Mouse (Mus musculus): ENCODE results near the gene Ttc23. TPM values are rescaled to one million over a fixed set of nuclear protein-coding genes. Genes with fewer than 3 reads are reported as not detected.
A peak's percentile ranks its signal among the peaks of the same experiment; 100 is the strongest.

The Ttc23 gene
- total RNA-seq (2017) = 1.8 and 2.0 TPM in 2 replicates

DNA sequence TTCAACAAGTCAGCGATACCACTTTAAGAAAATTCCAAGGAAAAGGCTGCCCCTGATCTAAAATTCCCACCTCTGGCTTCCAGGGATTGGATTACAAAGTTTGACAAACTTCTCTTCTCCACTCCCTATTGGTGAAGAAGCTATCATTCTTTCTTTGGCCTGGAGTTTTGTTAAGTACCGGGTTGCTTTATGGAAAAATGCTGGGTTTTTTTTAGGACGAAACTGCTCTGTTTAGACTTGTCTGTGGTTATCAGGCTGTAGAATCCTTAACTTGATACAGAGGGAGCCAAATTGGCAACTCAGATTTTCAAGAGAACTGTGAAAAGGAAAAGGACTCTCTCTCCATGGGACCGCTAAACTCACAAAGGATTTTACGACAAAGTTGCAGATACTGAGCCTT lies at the start of gene Ttc23:
Gene Ttc23 (plus strand): TSS at position 134 of the 400 bp plus-strand sequence.
- ATAC-seq (replicated peaks; ENCODE audit: low read depth, poor library complexity, severe bottlenecking) = no peak

DNA sequence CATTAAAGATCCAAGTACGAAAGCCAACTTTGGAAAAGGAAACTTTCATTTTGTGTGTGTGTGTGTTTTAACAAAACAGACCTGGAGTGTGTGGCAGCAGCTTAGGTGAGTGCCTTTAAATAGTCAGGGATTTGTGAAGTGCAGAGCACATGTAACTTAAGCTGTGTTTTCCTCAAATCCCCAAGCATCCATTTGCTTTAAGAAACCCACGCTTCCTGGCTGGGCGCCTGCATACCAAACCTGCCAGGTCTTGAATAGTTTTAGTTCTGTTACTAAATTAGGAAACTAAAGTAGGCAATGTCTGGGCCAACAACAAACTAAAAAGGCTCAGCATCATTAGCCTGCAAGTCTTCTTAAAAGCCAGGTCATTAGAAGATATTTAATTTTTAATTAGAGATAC lies 49.2 kb upstream of the Ttc23 start:
- no peak for ATAC-seq (replicated peaks; ENCODE audit: low read depth, poor library complexity, severe bottlenecking)

DNA sequence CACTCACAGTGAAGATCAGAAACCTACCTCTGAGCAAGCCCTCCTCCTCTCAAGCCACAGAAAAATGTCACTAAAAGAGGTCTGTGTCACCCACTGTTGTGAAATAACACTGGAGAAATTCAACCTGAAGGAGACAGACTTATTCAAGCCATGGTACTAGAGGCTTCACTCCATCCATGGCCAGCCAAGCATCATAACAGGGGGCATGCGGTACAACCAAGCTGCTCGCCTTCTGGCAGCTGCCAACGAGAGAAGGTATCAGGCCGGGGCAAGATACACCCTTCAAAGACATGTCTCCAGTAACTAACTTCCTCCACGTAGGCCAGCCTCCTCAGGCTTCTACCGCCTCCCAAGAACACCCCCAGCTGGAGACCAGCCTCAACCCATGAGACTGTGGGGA lies 42.1 kb upstream of the Ttc23 start:
- no peak for ATAC-seq (replicated peaks; ENCODE audit: low read depth, poor library complexity, severe bottlenecking)

DNA sequence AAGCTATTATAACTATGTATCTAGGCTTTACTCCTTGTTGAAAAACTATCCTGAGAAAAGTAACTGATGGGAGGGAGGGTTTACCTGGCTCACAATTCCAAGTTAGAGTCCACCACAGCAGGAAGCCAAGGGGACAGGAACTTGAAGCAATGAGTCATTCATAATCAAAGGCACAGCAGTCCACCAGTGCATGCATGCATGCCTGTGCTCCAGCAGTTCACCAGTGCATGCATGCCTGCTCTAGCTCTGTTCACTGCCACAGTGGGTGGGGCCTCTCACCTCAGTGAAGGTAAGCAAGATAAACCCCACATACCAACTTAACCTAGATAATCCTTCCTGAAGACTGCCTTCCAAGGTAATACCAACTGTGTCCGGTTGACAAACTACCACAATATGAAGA lies 41.0 kb upstream of the Ttc23 start:
- ATAC-seq (replicated peaks; ENCODE audit: low read depth, poor library complexity, severe bottlenecking) = no peak

DNA sequence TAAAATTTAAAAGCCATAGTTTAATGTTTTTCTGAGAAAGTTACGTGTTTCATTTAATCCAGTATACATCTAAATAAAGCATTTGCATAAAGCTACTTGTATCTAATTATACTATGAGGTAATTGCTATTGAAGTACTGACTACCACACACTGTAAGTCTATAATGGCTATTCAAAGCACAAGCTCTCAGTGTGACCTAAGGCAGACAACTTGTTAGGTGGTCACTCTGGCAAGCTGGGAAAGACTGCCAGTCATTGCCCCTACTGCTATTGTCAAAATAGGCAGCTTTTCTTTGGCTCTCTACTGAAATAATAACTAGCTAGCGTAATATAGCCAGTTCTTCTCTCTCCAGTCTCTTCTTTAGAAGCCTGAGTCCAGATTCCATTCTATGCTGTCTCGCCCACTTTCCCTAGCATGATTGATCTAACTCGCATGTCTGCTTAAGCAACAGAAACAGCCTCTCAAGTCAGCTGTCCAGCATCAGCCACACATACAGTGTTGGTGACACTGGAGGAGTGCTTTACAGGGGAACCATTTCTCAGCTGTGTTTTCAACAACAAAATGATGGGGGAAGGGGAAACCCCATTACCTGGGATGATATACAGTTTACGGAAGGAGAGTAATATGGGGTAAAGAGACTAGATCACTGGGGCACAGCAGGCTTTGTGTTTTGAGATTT lies 39.4 kb upstream of the Ttc23 start:
- no peak for ATAC-seq (replicated peaks; ENCODE audit: low read depth, poor library complexity, severe bottlenecking)

DNA sequence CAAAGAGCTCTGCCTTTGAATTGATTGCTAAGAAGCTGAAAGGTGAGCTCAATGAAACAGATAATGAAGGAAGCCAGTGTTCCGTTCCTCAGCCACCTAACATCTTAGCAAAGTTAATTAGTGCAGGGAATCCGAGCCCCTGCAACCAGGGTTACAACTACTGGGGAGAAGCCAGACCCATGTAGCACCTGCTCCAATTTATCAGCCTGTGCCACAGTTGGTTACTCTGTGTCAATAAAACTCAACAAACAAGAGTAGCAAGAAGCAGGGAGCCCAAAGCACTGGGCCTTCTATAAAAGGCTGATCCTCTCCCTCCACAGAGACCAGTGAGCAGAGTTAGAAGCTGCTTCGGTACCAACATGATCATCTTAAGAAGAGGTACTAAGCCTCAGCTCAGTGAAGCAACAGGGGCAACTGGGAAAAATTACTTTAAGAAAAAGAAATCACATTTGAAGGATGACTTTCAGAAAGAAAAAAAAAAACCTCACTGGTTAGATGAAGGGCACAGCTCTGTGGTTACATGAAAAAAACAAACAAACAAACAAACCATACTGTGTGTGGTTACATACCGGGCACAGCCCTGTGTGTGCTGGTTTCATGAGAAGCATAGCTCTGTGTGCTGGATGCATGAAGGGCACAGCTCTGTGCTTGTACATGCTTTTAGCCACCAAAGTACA lies 38.7 kb upstream of the Ttc23 start:
- ATAC-seq (replicated peaks; ENCODE audit: low read depth, poor library complexity, severe bottlenecking) = no peak

DNA sequence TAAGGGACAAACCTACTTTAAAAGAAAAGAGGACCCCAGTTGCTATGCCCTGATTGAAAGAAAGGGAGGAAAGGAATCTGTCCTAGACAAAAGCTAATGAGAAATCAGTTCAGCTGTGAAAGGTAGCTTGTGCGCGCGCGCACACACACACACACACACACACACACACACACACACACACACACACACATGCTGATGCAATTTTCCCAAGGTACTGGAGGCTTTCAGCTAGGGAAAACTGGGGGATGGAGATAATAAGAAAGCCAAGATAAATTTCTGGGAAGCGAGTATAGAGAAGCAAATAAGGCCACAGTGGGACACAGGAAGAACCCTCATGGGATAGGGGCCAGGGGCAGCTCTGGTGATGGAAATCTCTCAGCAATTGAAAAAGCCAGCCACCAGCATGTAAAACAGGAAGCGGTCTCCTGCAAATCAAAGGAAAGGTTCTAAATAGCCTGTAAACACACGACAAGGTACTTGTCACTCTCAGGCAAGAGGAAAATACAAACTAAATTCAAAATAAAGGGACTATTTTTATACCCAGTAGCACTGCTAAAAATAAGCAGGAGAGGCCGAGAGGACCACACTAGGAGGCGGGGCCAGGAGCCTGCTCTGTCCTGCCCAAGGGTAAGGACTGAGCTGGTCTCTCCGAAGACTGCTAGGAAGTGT lies 33.3 kb upstream of the Ttc23 start:
- ATAC-seq (replicated peaks; ENCODE audit: low read depth, poor library complexity, severe bottlenecking) = no peak

DNA sequence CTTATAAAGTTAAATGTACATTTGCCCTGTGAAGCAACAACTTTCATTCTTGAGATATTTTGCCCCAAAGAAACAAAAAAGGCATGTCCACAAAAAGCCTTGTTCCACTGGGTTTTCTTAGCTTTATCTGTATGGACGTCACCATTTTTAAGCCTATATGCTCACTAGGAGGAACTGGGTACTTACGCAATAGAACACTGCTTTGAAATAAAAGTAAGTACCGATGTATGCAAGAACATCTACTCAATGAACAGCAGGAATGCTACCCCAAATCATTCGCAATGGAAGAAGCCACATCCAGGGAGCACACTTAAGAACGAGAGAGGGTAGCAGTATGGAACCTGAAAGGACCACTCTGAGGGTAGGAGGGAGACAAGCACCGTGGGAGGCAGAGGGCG lies 32.7 kb upstream of the Ttc23 start:
- no peak for ATAC-seq (replicated peaks; ENCODE audit: low read depth, poor library complexity, severe bottlenecking)

DNA sequence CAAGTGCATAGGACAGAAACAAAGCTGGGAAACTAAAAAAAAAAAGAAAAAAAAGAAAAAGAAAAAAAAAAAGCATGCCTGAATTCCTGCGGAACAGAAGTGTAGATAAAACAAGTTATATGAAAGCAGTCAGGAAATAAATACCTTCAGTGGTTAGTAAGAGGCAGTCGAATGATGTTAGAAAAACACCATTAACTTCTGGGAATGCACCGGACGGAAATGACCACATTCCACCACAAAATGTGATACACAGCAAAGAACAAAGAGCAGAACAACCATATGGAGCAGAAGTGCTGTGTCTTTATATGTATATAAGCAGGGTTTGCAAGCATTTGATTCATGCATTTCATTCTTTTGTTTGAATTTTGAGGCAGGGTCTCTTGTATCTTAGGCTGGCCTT lies 30.3 kb upstream of the Ttc23 start:
- ATAC-seq (replicated peaks; ENCODE audit: low read depth, poor library complexity, severe bottlenecking) = no peak

DNA sequence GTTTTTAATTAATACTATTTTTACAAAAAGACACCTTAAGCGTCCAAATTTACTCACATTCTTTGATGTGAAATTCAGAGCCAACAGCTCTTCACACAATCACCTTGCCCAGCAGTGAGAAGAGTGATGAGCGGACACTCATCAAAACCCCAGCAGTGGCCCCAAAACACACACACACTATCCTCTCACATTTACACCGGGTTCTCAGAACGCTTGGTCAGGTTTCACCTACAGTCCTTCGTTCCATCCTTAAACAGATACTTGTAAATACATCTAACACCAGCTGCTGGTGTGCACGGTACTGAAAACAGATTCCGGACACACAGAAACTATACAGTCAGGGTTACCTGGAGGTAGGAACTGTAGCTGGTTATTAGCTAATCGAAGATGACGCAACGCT lies 29.6 kb upstream of the Ttc23 start:
- no peak for ATAC-seq (replicated peaks; ENCODE audit: low read depth, poor library complexity, severe bottlenecking)

DNA sequence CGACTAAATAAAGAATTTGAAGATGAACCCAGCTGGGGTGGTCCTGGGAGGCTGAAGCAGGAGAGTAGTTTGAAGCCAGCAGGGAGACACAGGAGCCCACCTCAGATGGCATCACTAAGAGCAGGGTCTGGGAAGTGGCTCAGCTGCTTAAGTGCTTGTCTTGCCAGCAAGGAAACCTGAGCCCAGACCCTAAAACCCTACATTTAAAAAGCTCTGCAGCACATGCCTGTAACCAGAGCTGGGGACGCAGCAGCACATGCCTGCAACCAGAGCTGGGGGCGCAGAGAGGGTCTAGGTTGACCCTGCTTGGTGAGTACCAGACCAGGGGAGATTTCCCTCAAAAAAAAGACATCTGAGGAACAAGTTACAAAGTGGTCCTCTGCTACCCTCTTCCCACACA lies 28.9 kb upstream of the Ttc23 start:
- no peak for ATAC-seq (replicated peaks; ENCODE audit: low read depth, poor library complexity, severe bottlenecking)

DNA sequence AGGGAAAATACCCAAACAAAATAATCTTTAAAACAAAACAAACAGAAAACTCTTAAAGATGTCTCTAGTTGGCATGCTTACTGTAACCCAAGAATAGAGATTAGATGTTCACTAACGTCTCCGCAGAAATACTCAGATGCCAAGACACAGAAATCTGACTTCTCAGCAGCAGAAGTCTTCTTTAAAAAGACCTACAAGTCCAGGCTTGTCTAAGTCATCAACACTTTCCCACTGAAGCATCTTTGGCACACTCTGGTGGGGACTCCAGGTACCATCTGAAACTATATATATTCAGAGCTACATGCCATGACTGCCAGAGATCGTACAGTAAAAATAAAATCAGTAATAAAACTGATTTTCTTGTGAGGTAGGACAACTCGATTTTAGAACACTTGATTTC lies 27.4 kb upstream of the Ttc23 start:
- no peak for ATAC-seq (replicated peaks; ENCODE audit: low read depth, poor library complexity, severe bottlenecking)

DNA sequence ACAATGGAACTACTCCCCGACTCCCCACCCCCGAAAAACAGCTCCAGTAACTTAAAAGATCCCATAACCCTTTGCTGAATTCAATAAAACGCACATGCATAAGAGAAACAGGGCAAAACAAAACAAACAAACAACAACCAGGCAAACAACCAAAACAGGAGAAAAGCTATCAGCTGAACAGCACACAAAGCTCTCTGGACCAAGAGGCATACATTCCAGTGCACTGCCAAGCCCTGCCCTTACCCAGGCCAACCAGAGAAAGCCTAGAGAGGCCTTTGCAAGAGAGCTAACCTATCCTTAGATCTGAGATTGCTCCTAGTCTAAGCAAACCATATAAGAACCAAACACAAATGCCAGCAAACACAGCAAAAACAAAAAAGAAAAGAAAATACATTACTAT lies 25.1 kb upstream of the Ttc23 start:
- no peak for ATAC-seq (replicated peaks; ENCODE audit: low read depth, poor library complexity, severe bottlenecking)

DNA sequence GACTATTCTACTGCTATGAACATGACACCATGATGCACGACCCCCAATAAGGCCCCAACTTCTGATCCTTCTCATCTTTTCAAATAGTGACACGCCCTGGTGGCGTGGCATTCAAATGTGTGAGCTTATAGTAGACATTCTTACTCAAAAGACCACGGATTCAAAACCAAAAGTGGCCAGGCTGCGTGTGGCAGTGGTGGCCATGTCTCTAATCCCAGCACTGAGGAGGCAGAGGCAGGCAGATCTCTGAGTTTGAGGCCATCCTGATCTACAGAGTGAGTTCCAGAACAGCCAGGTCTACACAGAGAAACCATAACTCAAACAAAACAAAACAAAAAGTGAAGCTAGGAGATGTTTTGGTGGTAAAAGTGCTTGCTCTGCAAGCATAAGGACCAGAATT lies 20.5 kb upstream of the Ttc23 start:
- ATAC-seq (replicated peaks; ENCODE audit: low read depth, poor library complexity, severe bottlenecking) = no peak

DNA sequence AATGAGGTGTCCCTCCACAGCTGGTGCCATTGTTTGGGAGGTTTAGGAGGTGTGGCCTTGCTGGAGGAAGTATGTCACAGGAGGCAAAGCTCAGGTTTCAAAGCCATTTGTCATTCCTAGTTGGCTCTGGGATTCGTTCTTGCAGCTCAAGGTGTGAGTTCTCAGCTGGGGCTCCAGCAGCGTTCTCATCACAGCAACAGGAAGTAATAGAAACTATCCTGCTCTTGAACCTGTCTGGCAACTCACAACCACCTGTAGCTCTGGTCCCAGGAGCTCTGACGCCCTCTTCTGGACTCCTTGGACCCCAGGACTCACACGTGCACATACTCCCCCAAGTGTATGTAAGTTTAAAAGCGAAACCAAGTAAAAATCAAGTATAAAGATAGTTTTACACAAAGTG lies 17.5 kb upstream of the Ttc23 start:
- ATAC-seq (replicated peaks; ENCODE audit: low read depth, poor library complexity, severe bottlenecking) = no peak

DNA sequence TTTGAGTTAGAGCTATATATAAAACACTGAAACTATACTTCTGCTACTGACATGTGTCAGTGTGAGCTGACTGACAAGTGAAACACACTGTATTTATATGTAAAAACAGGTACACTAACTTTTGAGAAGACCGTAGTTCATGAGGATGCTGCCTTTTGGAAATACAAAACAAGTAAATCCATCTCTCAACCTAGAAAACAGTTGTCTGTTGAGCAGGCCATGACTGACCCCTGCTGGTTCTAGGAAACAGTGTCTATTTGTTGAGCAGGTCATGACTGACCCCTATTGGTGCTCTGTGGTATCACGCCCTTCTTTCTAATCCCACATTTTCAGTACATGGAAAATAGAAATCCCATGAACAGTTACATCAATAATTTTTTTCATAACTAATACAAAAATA lies 16.4 kb upstream of the Ttc23 start:
- peak; percentile 99 for ATAC-seq (replicated peaks; ENCODE audit: low read depth, poor library complexity, severe bottlenecking)

DNA sequence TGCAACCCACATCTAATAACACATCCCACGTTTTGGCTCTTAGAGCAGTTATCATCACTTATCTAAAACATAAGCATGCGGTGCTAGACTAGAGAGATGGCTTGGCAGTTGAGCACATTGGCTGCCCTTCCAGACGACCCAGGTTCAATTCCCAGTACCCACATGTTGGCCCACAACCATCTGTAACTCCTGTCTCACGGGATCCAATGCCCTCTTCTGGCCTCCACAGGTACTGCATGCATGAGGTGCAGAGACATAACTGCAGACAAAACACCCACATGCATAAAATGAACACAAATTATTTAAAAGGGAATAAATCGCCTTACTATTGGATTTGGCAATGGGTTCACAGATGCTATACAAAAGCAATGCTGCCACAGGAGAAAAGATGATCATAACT lies 14.8 kb upstream of the Ttc23 start:
- ATAC-seq (replicated peaks; ENCODE audit: low read depth, poor library complexity, severe bottlenecking) = no peak

DNA sequence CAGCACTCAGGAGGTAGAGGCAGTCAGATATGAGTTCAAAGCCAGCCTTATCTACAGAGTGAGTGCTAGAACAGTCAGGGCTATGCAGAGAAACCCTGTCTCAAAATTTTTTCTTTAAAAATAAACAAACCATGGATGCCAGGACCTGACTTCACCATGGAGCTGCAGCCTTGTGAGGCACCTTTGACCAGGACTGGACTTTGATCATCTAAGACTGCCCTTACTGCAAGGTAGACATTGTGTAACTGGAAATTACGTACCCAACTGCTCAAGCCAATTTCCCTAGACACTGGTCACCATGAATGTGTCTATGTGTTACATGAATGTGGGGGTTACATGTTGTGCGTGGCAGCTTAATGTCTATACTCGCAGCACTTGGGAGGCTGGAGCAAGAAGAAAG lies 13.0 kb upstream of the Ttc23 start:
- ATAC-seq (replicated peaks; ENCODE audit: low read depth, poor library complexity, severe bottlenecking) = no peak

DNA sequence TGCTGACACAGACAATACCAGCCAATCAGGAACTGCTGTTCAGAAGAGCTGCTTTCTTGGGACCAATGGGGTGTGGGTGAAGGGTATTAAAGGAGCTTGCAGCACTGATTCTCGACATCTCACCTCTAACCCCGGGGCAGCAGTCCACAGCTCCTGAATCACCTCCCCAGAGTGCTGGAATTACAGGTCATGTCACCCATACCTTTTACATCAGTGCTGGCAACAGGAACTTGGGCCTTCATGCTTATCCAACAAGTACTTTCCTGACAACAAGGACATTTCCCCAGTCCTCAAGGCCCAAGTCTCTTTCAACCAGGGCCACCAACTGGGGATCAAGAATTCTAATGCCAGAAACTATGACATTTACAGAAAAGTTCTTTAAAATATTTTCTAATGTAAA lies 11.0 kb upstream of the Ttc23 start:
- no peak for ATAC-seq (replicated peaks; ENCODE audit: low read depth, poor library complexity, severe bottlenecking)

DNA sequence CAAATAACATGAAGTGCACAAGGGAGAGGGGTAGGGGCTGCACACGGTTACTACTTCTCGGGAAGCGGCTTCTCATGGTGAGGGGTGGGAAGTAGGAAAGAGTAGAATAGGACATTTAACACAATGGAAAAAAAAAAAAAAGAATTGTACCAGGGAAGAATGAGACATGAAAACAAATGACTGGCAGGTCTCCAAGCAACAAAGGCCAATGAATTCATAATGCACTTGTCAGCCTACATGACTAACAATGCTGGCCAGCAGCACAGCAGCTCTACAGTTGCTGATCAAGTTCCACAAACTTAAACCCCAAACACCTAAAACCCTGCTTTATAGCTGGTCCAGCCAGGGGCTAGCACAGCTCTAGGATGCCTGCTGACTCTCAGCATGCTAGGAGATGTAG lies 8.2 kb upstream of the Ttc23 start:
- ATAC-seq (replicated peaks; ENCODE audit: low read depth, poor library complexity, severe bottlenecking) = no peak

DNA sequence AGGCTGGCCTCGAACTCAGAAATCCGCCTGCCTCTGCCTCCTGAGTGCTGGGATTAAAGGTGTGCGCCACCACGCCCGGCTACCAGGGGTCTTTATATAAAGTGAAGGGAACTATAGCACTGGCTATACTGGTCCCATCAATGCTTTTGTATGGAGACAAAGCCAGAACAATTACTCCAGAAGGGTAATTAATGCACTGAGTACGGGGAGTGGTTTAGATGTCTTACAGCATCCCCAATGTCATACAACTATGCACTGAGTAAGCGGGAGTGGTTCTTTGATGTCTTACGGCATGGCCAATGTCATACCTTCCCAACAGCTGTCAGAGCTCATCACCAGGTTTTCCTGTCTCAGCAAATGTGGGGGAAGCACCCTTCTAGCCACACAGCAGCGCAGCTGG lies 4.3 kb upstream of the Ttc23 start:
- ATAC-seq (replicated peaks; ENCODE audit: low read depth, poor library complexity, severe bottlenecking) = no peak

DNA sequence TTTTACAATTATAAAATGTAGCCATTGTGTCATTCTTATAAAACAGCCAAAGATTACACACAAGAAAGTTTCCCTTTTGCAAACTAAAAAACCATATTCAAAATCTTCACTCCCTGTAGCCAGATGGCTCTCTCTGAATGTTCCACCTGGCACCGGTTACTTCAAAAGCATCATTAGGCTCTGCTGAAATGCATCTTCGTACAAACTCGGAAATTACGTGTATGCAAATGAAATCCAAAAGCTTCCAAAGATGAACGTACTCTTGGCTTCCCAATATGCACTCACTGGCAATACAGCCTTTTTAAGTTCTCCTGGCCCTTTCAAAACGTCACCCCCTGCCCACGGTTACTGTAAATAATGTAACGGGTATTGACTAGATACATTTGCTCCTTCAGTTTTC lies 2.9 kb upstream of the Ttc23 start:
- no peak for ATAC-seq (replicated peaks; ENCODE audit: low read depth, poor library complexity, severe bottlenecking)

All from common myeloid progenitor, adult 5-6 weeks (primary cell).